Comparison of ENCODE assay signal across 25 mouse cellular contexts in the genomic region with DNA sequence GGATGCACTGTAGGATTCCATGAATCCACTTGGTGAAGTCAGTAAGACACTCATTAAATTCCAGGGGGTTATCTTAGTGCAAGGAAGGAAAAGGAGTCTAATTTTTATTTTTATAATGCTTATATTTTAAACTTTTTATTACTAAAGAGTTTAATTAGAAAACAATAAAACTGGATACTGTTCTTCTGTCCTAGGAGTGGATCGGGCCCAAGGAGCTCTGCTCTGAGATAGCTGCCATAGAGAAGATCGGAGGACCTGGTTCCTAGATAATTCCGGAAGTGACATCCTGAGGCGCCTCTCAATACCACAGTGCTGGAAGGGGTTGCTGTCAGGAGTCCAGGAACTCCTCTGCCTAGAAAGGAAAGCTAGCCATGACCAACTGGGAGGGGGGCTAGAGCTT. TPM values are rescaled to one million over a fixed set of nuclear protein-coding genes. Genes with fewer than 3 reads are reported as not detected.
"Had no signal": no experiment of that assay in that cellular context is flagged by ENCODE, and none has a peak within 500 bp of the region (broad histone marks: within the 10 kb centered on the region; RNA-seq: fewer than 3 reads in every experiment).

Gene Gm5622 (plus strand): TSS at position 301 of the 400 bp plus-strand sequence.

- DNase-seq: retina, postnatal 1 day; right cerebral cortex, adult 18-20 months; right cerebral cortex, postnatal 14 days; right cerebral cortex, postnatal 25 days; right cerebral cortex, postnatal 4 days; spleen, adult 18-20 months; thymus, adult 18-20 months; thymus, adult 2 months; thymus, postnatal 14 days; thymus, postnatal 25 days; thymus, postnatal 36 days; thymus, postnatal 4 days had no signal

- H3K9ac ChIP-seq: neural tube, embryonic 12.5 days; neural tube, embryonic 13.5 days; neural tube, embryonic 15.5 days; stomach, embryonic 15.5 days had no signal

- H3K36me3 ChIP-seq: neural tube, embryonic 12.5 days; neural tube, embryonic 13.5 days; neural tube, embryonic 15.5 days; stomach, embryonic 15.5 days had no signal

- H3K4me2 ChIP-seq: neural tube, embryonic 12.5 days; neural tube, embryonic 13.5 days; neural tube, embryonic 15.5 days; stomach, embryonic 15.5 days had no signal

- H3K9me3 ChIP-seq: neural tube, embryonic 12.5 days; neural tube, embryonic 13.5 days; neural tube, embryonic 15.5 days; stomach, embryonic 15.5 days had no signal

- H3K27me3 ChIP-seq: neural tube, embryonic 12.5 days; neural tube, embryonic 13.5 days; neural tube, embryonic 15.5 days; stomach, embryonic 15.5 days had no signal

- H3K4me1 ChIP-seq: neural tube, embryonic 12.5 days; neural tube, embryonic 13.5 days; neural tube, embryonic 15.5 days; stomach, embryonic 15.5 days had no signal

- H3K27ac ChIP-seq: neural tube, embryonic 12.5 days; neural tube, embryonic 13.5 days; neural tube, embryonic 15.5 days; stomach, embryonic 15.5 days; stomach, postnatal 0 days had no signal

- H3K4me3 ChIP-seq: neural tube, embryonic 12.5 days; neural tube, embryonic 13.5 days; neural tube, embryonic 15.5 days; stomach, embryonic 15.5 days had no signal

RNA-seq across cellular contexts. Expression of gene Gm5622, which starts in this region (rescaled TPM):
- total RNA-seq: neutrophil, adult 5-6 weeks had no signal
- polyA plus RNA-seq: neural tube, embryonic 11.5 days; neural tube, embryonic 12.5 days; neural tube, embryonic 13.5 days; neural tube, embryonic 14.5 days; neural tube, embryonic 15.5 days; small intestine, adult 2 months; spleen, adult 2 months; stomach, embryonic 14.5 days; stomach, embryonic 15.5 days; stomach, embryonic 16.5 days; stomach, postnatal 0 days; thymus, adult 2 months; thymus, postnatal 0 days had no signal
